Mouse (Mus musculus) erythroblast, embryonic 14.5 days (primary cell): ENCODE results near the gene Elavl1. TPM values are rescaled to one million over a fixed set of nuclear protein-coding genes. Genes with fewer than 3 reads are reported as not detected.

Experiments used
- H3K27me3 ChIP-seq: 2 replicates; pipeline ENCODE4 v1.6.1; 2012; ENCODE audit warnings: inconsistent platforms; ENCODE audit not compliant: control insufficient read depth
- H3K36me3 ChIP-seq: 2 replicates; pipeline ENCODE4 v1.6.1; 2012; ENCODE audit warnings: mild to moderate bottlenecking, inconsistent platforms; ENCODE audit not compliant: control insufficient read depth
- H3K4me1 ChIP-seq: 2 replicates; pipeline ENCODE4 v1.6.1; 2012; ENCODE audit warnings: inconsistent platforms; ENCODE audit not compliant: control insufficient read depth
- H3K4me3 ChIP-seq: replicated peaks from 2 replicates; pipeline ENCODE3; 2012; ENCODE audit warnings: moderate library complexity, mild to moderate bottlenecking, inconsistent platforms
- H3K9me3 ChIP-seq: 2 replicates; pipeline ENCODE4 v1.6.1; 2012; ENCODE audit warnings: low read length, inconsistent platforms, mixed read lengths; ENCODE audit not compliant: control insufficient read depth
- GATA1 ChIP-seq: IDR thresholded peaks from 2 replicates; pipeline ENCODE4 v1.6.1; 2012; ENCODE audit warnings: low read length, inconsistent platforms, mixed read lengths
- TAL1 ChIP-seq: IDR thresholded peaks from 3 replicates; pipeline ENCODE4 v1.6.1; 2012; ENCODE audit warnings: low read length, inconsistent platforms, mixed read lengths
- polyA plus RNA-seq: library from polyadenylated mRNA; stranded (reverse); fragments of >175 nt; gene quantifications from 2 replicates; pipeline ENCODE4 v1.2.3, GENCODE M21; 2012

Elavl1 gene
- polyA plus RNA-seq, 1 experiment: 1.1 TPM

GRCm38 (mm10) chr8:4245737-4246136, 79.5 kb downstream of the Elavl1 start:
- Histone ChIP-seq H3K4me1 (peaks cover 45% of the 10 kb centered on the region), H3K36me3 (peaks cover 76% of the 10 kb centered on the region), H3K9me3 (no peaks in the 10 kb centered on the region), H3K4me3 (no peak overlapping the region), H3K27me3 (peaks cover 4% of the 10 kb centered on the region; the same call in 1 of the 2 replicates)
- TF ChIP-seq GATA1 (no peak), TAL1 (no peak)

GRCm38 (mm10) chr8:4245061-4245460, 80.2 kb downstream of the Elavl1 start:
- H3K4me1 ChIP-seq: peaks cover 44% of the 10 kb centered on the region
- peaks cover 79% of the 10 kb centered on the region for H3K36me3 ChIP-seq
- no peaks in the 10 kb centered on the region for H3K9me3 ChIP-seq
- H3K27me3 ChIP-seq: peaks cover 4% of the 10 kb centered on the region; the same call in 1 of the 2 replicates
- no peak overlapping the region for H3K4me3 ChIP-seq
- TF ChIP-seq TAL1 (no peak), GATA1 (no peak)

GRCm38 (mm10) chr8:4239193-4239890, 85.9 kb downstream of the Elavl1 start:
- Histone ChIP-seq H3K4me1 (peaks cover 53% of the 10 kb centered on the region), H3K27me3 (no peaks in the 10 kb centered on the region), H3K36me3 (peaks cover 44% of the 10 kb centered on the region), H3K4me3 (peak overlapping the region; percentile 77), H3K9me3 (no peaks in the 10 kb centered on the region)
- TF ChIP-seq TAL1 (no peak), GATA1 (peak; percentile 66)

GRCm38 (mm10) chr8:4238434-4239192, 86.6 kb downstream of the Elavl1 start, which contains the start of the genes Map2k7 and Gm49320:
Map2k7 (plus strand) TSS chr8:4238740.
Gm49320 (plus strand) TSS chr8:4238865.
- Histone ChIP-seq H3K27me3 (no peaks in the 10 kb centered on the region), H3K36me3 (peaks cover 37% of the 10 kb centered on the region), H3K4me3 (peak within 1 kb of the TSS; percentile 77), H3K4me1 (peaks cover 53% of the 10 kb centered on the region), H3K9me3 (no peaks in the 10 kb centered on the region)
- TF ChIP-seq TAL1 (no peak), GATA1 (no peak)

GRCm38 (mm10) chr8:4237814-4238433, 87.3 kb downstream of the Elavl1 start:
- peaks cover 53% of the 10 kb centered on the region for H3K4me1 ChIP-seq
- TF ChIP-seq GATA1 (no peak), TAL1 (no peak)

More at GRCm38 (mm10) chr8:4237814-4238433, 87.3 kb downstream of the Elavl1 start:
- H3K9me3 ChIP-seq: no peaks in the 10 kb centered on the region
- no peaks in the 10 kb centered on the region for H3K27me3 ChIP-seq
- peak overlapping the region; percentile 77 for H3K4me3 ChIP-seq
- H3K36me3 ChIP-seq: peaks cover 30% of the 10 kb centered on the region

Other genes starting within 250 kb of the Elavl1 start
- gene Cd209f, start 219.6 kb downstream of the Elavl1 start, polyA plus RNA-seq: not detected in 2 replicates
- 0.04 TPM in 1 of 2 replicates, not detected in the other for gene Cd209g, start 191.3 kb downstream of the Elavl1 start, polyA plus RNA-seq
- 1.3 and 1.5 TPM in 2 replicates for gene Evi5l, start 158.8 kb downstream of the Elavl1 start, polyA plus RNA-seq
- gene Prr36, start 108.0 kb downstream of the Elavl1 start, polyA plus RNA-seq: not detected in 2 replicates
- gene Lrrc8e, start 98.6 kb downstream of the Elavl1 start, polyA plus RNA-seq: 0.02 TPM in 1 of 2 replicates, not detected in the other
- gene Map2k7, start 86.7 kb downstream of the Elavl1 start, polyA plus RNA-seq: 9.1 and 9.9 TPM in 2 replicates
- gene Gm49320, start 86.5 kb downstream of the Elavl1 start, polyA plus RNA-seq: 0.25 and 0.38 TPM in 2 replicates
- gene Tgfbr3l, start 77.2 kb downstream of the Elavl1 start, polyA plus RNA-seq: 1.1 and 1.3 TPM in 2 replicates
- gene Snapc2, start 72.3 kb downstream of the Elavl1 start, polyA plus RNA-seq: 5.1 and 6.0 TPM in 2 replicates
- gene Ctxn1, start 66.1 kb downstream of the Elavl1 start, polyA plus RNA-seq: 0.32 and 0.42 TPM in 2 replicates
- 4.0 and 5.5 TPM in 2 replicates for gene Timm44, start 49.5 kb downstream of the Elavl1 start, polyA plus RNA-seq
- 0.06 and 0.15 TPM in 2 replicates for gene Ccl25, start 203 bp downstream of the Elavl1 start, polyA plus RNA-seq
- 0.01 TPM in 1 of 2 replicates, not detected in the other for gene Cers4, start 167.6 kb upstream of the Elavl1 start, polyA plus RNA-seq